Mouse (Mus musculus) forebrain, embryonic 11.5 days (tissue): ENCODE data around the gene Pycr1. TPM values are rescaled to one million over a fixed set of nuclear protein-coding genes. Genes with fewer than 3 reads are reported as not detected.

ENCODE experiments used
- ATAC-seq: fragments of 200-750 bp; cut with Nextera tagmentation; replicated peaks from 2 replicates; pipeline ENCODE4 v1.8.0; 2017; ENCODE audit warnings: moderate TSS enrichment; ENCODE audit not compliant: low FRiP score
- DNase-seq: peaks from one replicate; pipeline ENCODE4 v3.0.0-alpha.2; 2017; ENCODE audit warnings: low spot score
- H3K27ac ChIP-seq: fragments of 300-500 bp; sonication (generic); 2 replicates; pipeline ENCODE4 v1.5.1; 2014; ENCODE audit warnings: low read depth, low read length
- H3K27me3 ChIP-seq: fragments of 300-500 bp; sonication (generic); 2 replicates; pipeline ENCODE4 v1.6.1; 2014; ENCODE audit warnings: mild to moderate bottlenecking, low read length, mixed read lengths; ENCODE audit not compliant: control insufficient read depth, insufficient read depth
- H3K36me3 ChIP-seq: fragments of 300-500 bp; sonication (generic); 2 replicates; pipeline ENCODE4 v1.6.1; 2014; ENCODE audit warnings: mild to moderate bottlenecking, low read length, moderate library complexity, mixed read lengths; ENCODE audit not compliant: control insufficient read depth, insufficient read depth
- H3K4me1 ChIP-seq: fragments of 300-500 bp; sonication (generic); replicated peaks from 2 replicates; pipeline ENCODE4 v1.6.1; 2014; ENCODE audit warnings: low read length, mixed read lengths; ENCODE audit not compliant: control insufficient read depth, insufficient read depth
- H3K4me2 ChIP-seq: fragments of 300-500 bp; sonication (generic); 2 replicates; pipeline ENCODE4 v1.6.1; 2014; ENCODE audit warnings: low read depth, mild to moderate bottlenecking, low read length, moderate library complexity, mixed read lengths; ENCODE audit not compliant: severe bottlenecking
- H3K4me3 ChIP-seq: fragments of 300-500 bp; sonication (generic); 2 replicates; pipeline ENCODE4 v1.5.1; 2014; ENCODE audit warnings: low read depth, low read length
- H3K9ac ChIP-seq: fragments of 300-500 bp; sonication (generic); 2 replicates; pipeline ENCODE4 v1.6.1; 2014; ENCODE audit warnings: low read length
- H3K9me3 ChIP-seq: fragments of 300-500 bp; sonication (generic); 2 replicates; pipeline ENCODE4 v1.6.1; 2016; ENCODE audit warnings: low read length, mixed read lengths; ENCODE audit not compliant: control insufficient read depth
- WGBS: fragments of 180-500 bp; shearing (Covaris S2); extraction: QIAGEN DNeasy Blood & Tissue Kit; methylation state at CpG from one replicate; pipeline ENCODE4 v1.1.7; 2014; 5-methylcytosine and 5-hydroxymethylcytosine counted together
- polyA plus RNA-seq: library from polyadenylated mRNA; unstranded; fragments of >200 nt; fragmentation: Nextera tagmentation; extraction: Ambion mirVana; gene quantifications from 2 replicates; pipeline ENCODE4 v1.2.1, GENCODE M21; 2014

Gene Pycr1
- polyA plus RNA-seq, 1 experiment from 2014 or later: 33.7 TPM

- no peak within 1 kb of the TSS for H3K27ac ChIP-seq
- H3K9ac ChIP-seq: peak within 1 kb of the TSS; percentile 35
- H3K36me3 ChIP-seq: no peaks in the 10 kb centered on the region
- ATAC-seq: no peak
- DNase-seq: no peak
- 8% methylated on average over 13 of the region's 13 CpGs for WGBS
- no peak within 1 kb of the TSS for H3K4me3 ChIP-seq
- H3K4me2 ChIP-seq: peak within 1 kb of the TSS; percentile 22; the same call in 1 of the 2 replicates
- H3K9me3 ChIP-seq: no peaks in the 10 kb centered on the region
- peaks cover 7% of the 10 kb centered on the region; the same call in 1 of the 2 replicates for H3K4me1 ChIP-seq
- no peaks in the 10 kb centered on the region for H3K27me3 ChIP-seq
Observed at GRCm38 (mm10) chr11:120648001-120648476, 4.5 kb upstream of the Pycr1 start, which contains the start of gene Myadml2. Gene Myadml2, minus strand, starts transcription at chr11:120648158.

DNA sequence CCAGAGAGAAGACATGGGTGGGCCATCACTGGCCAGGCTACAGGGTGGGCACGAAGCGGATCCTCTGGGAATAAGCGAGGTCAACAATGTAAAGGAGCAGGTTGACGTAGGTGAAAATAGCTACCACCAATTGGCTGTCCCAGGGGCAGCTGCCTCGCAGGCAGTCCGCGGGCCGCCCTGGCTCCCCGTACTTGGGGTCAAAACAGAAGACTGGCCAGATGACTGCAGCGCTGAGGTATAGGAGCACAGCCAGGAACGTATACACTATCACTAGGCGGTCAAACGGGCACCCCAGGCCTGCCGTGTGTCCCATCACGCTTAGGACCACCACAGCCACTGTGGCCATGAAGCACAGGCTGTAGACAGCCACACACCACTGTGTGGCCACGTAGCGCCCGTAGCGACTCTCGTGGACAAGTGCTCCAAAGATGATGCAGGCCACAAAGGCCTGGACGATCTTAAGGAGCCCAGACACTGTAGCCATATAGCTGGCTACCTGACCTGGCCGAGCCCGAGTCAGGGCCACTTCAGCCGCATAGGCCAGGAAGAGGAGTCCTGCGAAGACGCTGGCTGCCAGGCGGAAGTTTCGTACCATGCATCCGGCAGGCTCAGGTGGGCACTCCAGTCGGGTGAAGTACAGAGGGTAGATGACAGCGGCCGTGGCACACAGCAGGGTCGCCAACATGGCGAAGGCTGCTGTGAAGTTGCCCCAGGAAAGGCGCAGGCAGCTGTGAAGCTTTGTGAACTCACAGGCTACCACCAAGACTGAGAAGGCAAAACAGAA lies 3.7 kb upstream of the Pycr1 start:
- Histone ChIP-seq H3K4me2 (no peak overlapping the region), H3K9me3 (no peaks in the 10 kb centered on the region), H3K36me3 (no peaks in the 10 kb centered on the region), H3K4me3 (no peak overlapping the region), H3K9ac (no peak overlapping the region), H3K27ac (no peak overlapping the region), H3K4me1 (peaks cover 13% of the 10 kb centered on the region; the same call in 1 of the 2 replicates), H3K27me3 (no peaks in the 10 kb centered on the region)
- ATAC-seq: no peak
- WGBS: 79% methylated on average over 35 of the region's 35 CpGs
- no peak for DNase-seq

- peaks cover 13% of the 10 kb centered on the region; the same call in 1 of the 2 replicates for H3K4me1 ChIP-seq
- H3K36me3 ChIP-seq: no peaks in the 10 kb centered on the region
- no peak for DNase-seq
- H3K27me3 ChIP-seq: no peaks in the 10 kb centered on the region
- H3K27ac ChIP-seq: no peak overlapping the region
- peak overlapping the region; percentile 79 for H3K9ac ChIP-seq
- 4% methylated on average over 18 of the region's 18 CpGs for WGBS
- no peaks in the 10 kb centered on the region for H3K9me3 ChIP-seq
- ATAC-seq: peak; percentile 52
- peak overlapping the region; percentile 78 for H3K4me2 ChIP-seq
- peak overlapping the region; percentile 43 for H3K4me3 ChIP-seq
Observed at GRCm38 (mm10) chr11:120642939-120643600, 499 bp downstream of the Pycr1 start.

- H3K9me3 ChIP-seq: no peaks in the 10 kb centered on the region
- no peaks in the 10 kb centered on the region for H3K36me3 ChIP-seq
- DNase-seq (no peak), ATAC-seq (no peak)
- no peak overlapping the region for H3K4me3 ChIP-seq
- peak overlapping the region; percentile 17 for H3K9ac ChIP-seq
- no peak overlapping the region for H3K4me2 ChIP-seq
- peaks cover 10% of the 10 kb centered on the region; the same call in 1 of the 2 replicates for H3K4me1 ChIP-seq
- H3K27ac ChIP-seq: no peak overlapping the region
- no peaks in the 10 kb centered on the region for H3K27me3 ChIP-seq
- 88% methylated on average over 8 of the region's 8 CpGs for WGBS
Observed at GRCm38 (mm10) chr11:120641869-120642268, 1.7 kb downstream of the Pycr1 start.

- Histone ChIP-seq H3K4me3 (no peak overlapping the region), H3K4me2 (no peak overlapping the region), H3K27ac (no peak overlapping the region), H3K9ac (no peak overlapping the region), H3K9me3 (no peaks in the 10 kb centered on the region), H3K36me3 (no peaks in the 10 kb centered on the region), H3K27me3 (no peaks in the 10 kb centered on the region), H3K4me1 (peaks cover 10% of the 10 kb centered on the region; the same call in 1 of the 2 replicates)
- DNase-seq (no peak), ATAC-seq (no peak)
- WGBS: 71% methylated on average over 9 of the region's 9 CpGs
Observed at GRCm38 (mm10) chr11:120641255-120641654, 2.3 kb downstream of the Pycr1 start.

DNA sequence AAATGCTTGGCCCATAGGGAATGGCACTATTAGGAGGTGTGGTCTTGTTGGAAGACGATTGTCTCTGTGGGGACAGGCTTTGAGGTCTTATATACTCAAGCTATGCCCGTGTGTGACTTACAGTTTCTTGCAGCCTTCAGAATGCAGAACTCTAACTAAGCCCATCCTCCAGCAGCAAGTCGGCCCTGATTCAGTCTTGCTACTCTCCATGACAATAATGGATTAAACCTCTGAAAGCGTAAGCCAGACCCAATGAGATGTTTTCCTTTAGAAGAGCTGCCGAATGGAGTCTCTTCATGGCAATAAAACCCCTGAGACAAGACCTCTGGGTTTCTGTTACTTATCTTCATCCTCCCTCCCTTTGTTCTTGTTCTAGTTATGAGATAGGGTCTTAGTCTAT lies 8.8 kb downstream of the Pycr1 start:
- Histone ChIP-seq H3K4me3 (no peak overlapping the region), H3K36me3 (no peaks in the 10 kb centered on the region), H3K9me3 (no peaks in the 10 kb centered on the region), H3K4me2 (no peak overlapping the region), H3K9ac (no peak overlapping the region), H3K27ac (no peak overlapping the region), H3K27me3 (no peaks in the 10 kb centered on the region; the same call in 1 of the 2 replicates), H3K4me1 (peaks cover 20% of the 10 kb centered on the region)
- ATAC-seq (no peak), DNase-seq (no peak)
- 83% methylated on average over 5 of the region's 5 CpGs for WGBS

DNA sequence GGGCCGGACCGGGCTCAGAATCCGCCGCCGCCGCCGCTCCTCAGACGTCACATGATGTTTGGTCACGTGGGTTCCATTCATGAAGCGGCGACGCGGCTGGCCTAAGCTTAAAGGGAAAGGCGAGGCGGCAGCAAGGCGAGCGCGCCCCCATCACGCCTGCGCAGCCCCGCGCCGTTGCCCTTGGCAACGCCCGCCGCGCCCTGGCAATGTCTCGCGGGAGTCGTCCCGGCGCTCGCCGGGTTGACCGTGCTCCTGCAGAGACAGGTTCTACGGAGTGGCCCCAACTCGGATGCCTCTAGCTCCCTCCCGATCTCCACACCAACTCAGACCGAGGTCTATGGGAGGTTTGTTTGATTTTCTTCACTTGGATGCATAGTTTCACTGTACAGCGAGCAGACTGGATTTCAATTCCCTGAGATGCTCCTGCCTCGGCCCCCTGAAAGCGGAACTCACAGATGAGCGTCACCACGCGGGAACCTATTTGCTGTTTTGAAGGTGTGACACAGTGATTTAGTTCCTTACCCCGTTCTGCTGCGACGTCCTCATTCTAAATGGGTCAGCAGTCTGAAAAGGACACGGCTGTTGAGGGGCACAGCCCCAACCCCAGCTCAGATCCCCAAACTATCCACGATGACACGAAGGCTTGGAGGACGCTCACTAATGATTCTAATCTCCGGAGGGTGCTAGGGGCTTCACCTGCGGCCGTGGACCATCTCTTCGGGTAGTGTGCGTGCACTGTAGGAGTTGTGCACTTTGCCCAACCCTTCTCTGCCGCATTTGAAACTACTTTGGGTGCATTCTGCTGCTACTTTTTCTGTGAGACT lies 9.8 kb downstream of the Pycr1 start, which contains the start of gene Mafg:
Gene Mafg, minus strand, starts transcription at position 81 of the 824 bp plus-strand sequence.
- DNase-seq (peak; percentile 98), ATAC-seq (peak; percentile 95)
- Histone ChIP-seq H3K9ac (peak within 1 kb of the TSS; percentile 88), H3K4me1 (peaks cover 22% of the 10 kb centered on the region), H3K27ac (peak within 1 kb of the TSS; percentile 62), H3K4me3 (peak within 1 kb of the TSS; percentile 96), H3K36me3 (peaks cover 5% of the 10 kb centered on the region; the same call in 1 of the 2 replicates), H3K9me3 (no peaks in the 10 kb centered on the region), H3K27me3 (no peaks in the 10 kb centered on the region; the same call in 1 of the 2 replicates), H3K4me2 (peak within 1 kb of the TSS; percentile 93)
- 10% methylated on average over 58 of the region's 58 CpGs for WGBS
